Mouse (Mus musculus): ENCODE measurements at regions not wholly inside any gene's neighbourhood (a gene's known extent, or its start where the extent isn't known, plus 50 kb on each side); places are given as distances from the start of the nearest gene placed in this dataset.

DNA sequence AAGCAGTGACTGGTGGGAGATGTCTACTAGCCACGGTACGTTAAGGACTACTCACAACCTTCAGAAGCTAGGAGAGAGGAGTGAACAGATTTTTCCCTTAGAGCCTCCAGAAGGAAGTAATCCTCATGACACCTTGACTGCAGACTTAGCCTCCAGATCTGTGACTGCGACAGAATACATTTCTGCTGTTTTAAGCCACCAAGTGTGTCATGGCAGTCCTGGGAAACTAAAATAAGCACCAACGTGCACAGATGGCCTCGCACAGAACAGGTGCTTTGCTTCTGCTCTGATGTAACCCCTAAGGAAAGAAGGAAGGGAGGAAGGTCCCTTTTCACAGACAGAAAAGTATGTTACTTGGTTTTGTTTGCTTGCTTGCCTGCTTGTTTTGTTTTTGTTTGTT, 151.5 kb upstream of the Adra1b start:
- Histone ChIP-seq H3K9ac (no peak overlapping the region), H3K4me3 (replicated peaks) (no peak overlapping the region), H3K4me2 (no peak overlapping the region), H3K27ac (no peak overlapping the region), H3K36me3 (no peaks in the 10 kb centered on the region), H3K27me3 (replicated peaks) (no peaks in the 10 kb centered on the region), H3K4me1 (no peaks in the 10 kb centered on the region), H3K9me3 (no peaks in the 10 kb centered on the region)
- 85% methylated on average over 5 of the region's 5 CpGs for WGBS
- no peak for ATAC-seq (ENCODE audit: insufficient read depth, low FRiP score, low read depth)

DNA sequence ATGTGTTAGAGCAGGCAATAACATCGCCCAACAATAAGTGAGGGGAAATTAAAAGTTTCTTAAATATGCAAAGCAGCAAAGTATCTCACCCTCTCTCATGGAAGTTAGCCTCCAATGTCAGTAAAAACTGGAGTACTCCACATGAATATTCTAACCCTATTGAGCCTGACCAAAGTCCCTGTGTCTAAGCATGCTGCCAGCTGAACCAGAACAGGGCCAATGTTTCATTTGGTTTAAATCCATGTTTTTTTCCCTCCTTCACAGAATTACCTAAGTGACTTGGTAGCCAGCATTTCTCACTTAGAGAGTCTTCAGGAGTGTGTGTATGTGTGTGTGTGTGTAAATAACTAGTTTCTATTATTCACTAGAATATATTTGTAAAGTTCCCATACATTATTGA, 161.4 kb upstream of the Adra1b start:
- Histone ChIP-seq H3K4me3 (replicated peaks) (no peak overlapping the region), H3K4me2 (no peak overlapping the region), H3K9ac (no peak overlapping the region), H3K27me3 (replicated peaks) (no peaks in the 10 kb centered on the region), H3K27ac (no peak overlapping the region), H3K36me3 (no peaks in the 10 kb centered on the region), H3K9me3 (no peaks in the 10 kb centered on the region), H3K4me1 (no peaks in the 10 kb centered on the region)
- 84% methylated on average over 1 of the region's 1 CpGs for WGBS
- ATAC-seq (ENCODE audit: insufficient read depth, low FRiP score, low read depth), result no peak

DNA sequence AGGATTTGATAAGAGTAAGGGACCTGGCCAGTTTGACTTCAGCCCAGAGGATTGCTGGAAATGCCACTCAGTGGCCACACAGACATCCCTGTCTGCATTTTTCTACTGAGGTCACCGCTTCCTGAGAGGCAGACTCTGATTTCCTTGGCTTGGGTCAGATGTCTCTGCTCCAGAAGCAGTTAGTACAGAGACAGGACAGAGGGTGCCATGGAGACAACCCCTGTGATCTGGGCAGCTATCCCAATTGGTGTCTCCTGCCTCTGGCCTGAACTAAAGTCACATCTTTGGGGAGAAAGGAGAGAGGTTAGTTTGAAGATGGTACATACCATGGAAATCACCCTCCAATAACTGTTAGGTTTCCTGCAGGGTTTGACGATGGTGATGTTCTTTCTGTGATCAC, 165.2 kb upstream of the Adra1b start:
- H3K9me3 ChIP-seq, result no peaks in the 10 kb centered on the region
- WGBS, result 89% methylated on average over 2 of the region's 2 CpGs
- ATAC-seq (ENCODE audit: insufficient read depth, low FRiP score, low read depth), result no peak

DNA sequence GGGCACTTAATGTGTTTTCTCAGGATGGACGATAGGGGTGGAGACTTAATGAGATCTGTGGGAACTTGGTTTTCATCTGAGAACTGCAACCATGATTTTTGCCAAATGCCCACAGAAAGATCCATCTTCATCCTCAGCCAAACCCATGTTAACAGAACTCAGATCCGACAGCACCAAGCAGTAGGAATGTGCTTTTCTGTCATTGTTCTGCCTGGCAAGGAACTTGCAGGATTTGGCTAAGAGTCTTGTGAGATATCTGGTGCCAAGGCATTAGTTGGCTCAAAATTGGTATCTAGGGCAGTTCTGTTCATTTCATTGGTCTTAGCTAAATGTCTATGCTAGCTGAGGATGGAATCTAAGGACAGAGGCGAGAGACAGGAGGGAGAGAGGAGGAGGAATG, 182.7 kb upstream of the Adra1b start:
- Histone ChIP-seq H3K9ac (no peak overlapping the region), H3K9me3 (no peaks in the 10 kb centered on the region), H3K4me3 (replicated peaks) (no peak overlapping the region), H3K27me3 (replicated peaks) (no peaks in the 10 kb centered on the region), H3K36me3 (no peaks in the 10 kb centered on the region), H3K4me1 (no peaks in the 10 kb centered on the region), H3K4me2 (no peak overlapping the region), H3K27ac (no peak overlapping the region)
- ATAC-seq (ENCODE audit: insufficient read depth, low FRiP score, low read depth), result no peak
- WGBS, result 74% methylated on average over 3 of the region's 3 CpGs

More for the DNA sequence above, 165.2 kb upstream of the Adra1b start:
- no peaks in the 10 kb centered on the region for H3K36me3 ChIP-seq
- H3K4me1 ChIP-seq, result no peaks in the 10 kb centered on the region
- no peaks in the 10 kb centered on the region for H3K27me3 ChIP-seq (replicated peaks)
- H3K27ac ChIP-seq, result no peak overlapping the region
- H3K4me2 ChIP-seq, result no peak overlapping the region
- H3K4me3 ChIP-seq (replicated peaks), result no peak overlapping the region
- H3K9ac ChIP-seq, result no peak overlapping the region

DNA sequence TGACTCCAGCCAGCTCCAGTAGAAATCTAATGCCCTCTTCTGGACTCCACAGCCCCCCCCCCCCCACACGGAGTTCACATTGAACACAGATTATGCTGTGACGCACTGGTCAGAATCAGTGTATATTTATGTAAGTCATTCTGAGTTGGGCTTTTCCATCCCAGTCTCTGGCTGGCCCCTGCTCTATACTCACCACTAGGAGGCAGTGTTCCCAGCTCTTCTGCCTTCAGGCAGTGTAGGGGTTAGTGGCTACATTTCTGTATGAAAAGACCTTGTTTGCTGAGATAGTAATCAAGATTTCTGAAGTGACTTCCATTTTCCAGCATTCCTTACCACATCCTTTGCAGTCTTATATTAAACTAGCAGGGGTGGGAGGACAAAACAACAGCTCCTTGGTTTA, 185.9 kb upstream of the Adra1b start:
- 42% methylated on average over 2 of the region's 2 CpGs for WGBS
- no peak overlapping the region for H3K27ac ChIP-seq
- no peaks in the 10 kb centered on the region for H3K4me1 ChIP-seq
- no peaks in the 10 kb centered on the region for H3K36me3 ChIP-seq
- H3K4me3 ChIP-seq (replicated peaks), result no peak overlapping the region
- H3K9ac ChIP-seq, result no peak overlapping the region
- no peaks in the 10 kb centered on the region for H3K27me3 ChIP-seq (replicated peaks)
- no peak overlapping the region for H3K4me2 ChIP-seq
- ATAC-seq (ENCODE audit: insufficient read depth, low FRiP score, low read depth), result no peak
- no peaks in the 10 kb centered on the region for H3K9me3 ChIP-seq

DNA sequence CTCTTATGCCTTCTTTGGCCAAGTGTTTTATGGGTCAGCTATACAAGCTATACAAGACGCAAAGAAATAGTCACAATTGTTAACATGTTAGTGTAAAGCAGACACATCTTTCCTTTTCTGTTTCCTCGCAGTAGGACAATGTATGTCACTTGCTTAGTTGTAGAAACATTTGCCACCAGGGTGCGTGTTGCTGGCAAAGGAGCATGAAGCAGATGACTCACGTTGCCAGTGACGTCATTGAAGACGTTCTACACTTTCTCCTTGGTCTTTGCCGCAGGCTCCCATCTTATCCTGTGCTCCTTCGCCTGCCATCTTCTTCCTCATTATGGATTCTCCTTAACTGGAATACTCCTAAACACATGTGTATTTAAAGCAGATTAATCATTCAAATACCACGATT, 188.5 kb upstream of the Adra1b start:
- Histone ChIP-seq H3K27ac (no peak overlapping the region), H3K4me1 (no peaks in the 10 kb centered on the region), H3K36me3 (no peaks in the 10 kb centered on the region), H3K9ac (no peak overlapping the region), H3K4me3 (replicated peaks) (no peak overlapping the region), H3K9me3 (no peaks in the 10 kb centered on the region), H3K4me2 (no peak overlapping the region), H3K27me3 (replicated peaks) (no peaks in the 10 kb centered on the region)
- 86% methylated on average over 9 of the region's 9 CpGs for WGBS
- ATAC-seq (ENCODE audit: insufficient read depth, low FRiP score, low read depth), result no peak

DNA sequence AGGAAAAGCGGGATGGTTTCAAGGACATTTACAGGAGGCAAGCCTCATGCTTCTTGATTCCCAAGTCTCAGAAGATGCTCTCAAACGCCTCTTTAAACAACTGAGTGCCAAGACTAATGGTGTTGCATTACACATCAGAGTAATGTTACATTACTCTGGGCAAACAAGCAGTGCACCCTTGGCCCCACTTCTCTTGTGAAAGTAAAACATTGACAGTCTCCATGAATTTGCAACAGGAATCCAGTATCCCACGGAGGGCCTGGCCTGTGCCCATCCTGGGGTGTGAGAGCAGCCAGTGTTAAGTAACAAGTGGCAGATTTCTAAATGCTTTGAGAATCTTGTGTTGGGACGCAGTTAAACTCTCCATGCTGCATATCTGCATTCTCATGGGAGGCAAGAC, 194.3 kb upstream of the Adra1b start:
- H3K27me3 ChIP-seq (replicated peaks), result no peaks in the 10 kb centered on the region
- WGBS, result 48% methylated on average over 4 of the region's 4 CpGs
- no peak overlapping the region for H3K27ac ChIP-seq
- H3K9me3 ChIP-seq, result no peaks in the 10 kb centered on the region
- H3K4me3 ChIP-seq (replicated peaks), result no peak overlapping the region
- no peak overlapping the region for H3K4me2 ChIP-seq
- H3K36me3 ChIP-seq, result no peaks in the 10 kb centered on the region
- ATAC-seq (ENCODE audit: insufficient read depth, low FRiP score, low read depth), result no peak
- H3K9ac ChIP-seq, result no peak overlapping the region
- H3K4me1 ChIP-seq, result no peaks in the 10 kb centered on the region

DNA sequence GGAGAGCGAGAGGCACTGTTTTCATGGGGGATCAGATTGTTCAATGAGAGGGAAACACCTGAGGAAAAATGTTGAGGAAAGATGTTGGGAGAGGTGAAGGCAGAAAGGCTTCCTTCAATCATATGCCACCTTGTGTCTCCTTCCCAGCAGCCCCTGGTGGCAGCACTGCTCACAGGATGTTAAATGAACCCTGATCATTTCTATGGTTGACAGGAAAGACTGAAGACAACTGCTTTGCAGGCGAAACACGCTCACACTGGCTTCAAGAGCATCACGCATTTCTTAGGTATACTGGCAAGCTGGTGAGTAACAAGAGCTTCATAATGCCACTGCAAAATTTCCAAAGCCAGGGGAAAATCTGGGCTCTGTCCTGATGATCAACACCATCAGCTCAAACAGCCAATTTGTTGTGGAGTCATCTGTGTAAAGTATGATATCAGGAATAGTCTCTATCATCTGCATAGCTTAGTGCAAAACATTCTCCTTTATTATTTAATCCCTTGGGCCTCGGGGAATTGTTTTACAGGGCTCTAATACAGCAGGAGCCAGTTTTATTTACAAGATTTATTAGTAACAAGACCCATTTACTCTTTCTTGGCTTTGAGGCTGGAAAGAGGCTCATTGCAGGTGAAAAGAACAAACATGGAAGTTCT, 202.3 kb upstream of the Adra1b start:
- no peaks in the 10 kb centered on the region for H3K27me3 ChIP-seq (replicated peaks)
- no peaks in the 10 kb centered on the region for H3K9me3 ChIP-seq
- H3K4me2 ChIP-seq, result no peak overlapping the region
- H3K9ac ChIP-seq, result no peak overlapping the region
- ATAC-seq (ENCODE audit: insufficient read depth, low FRiP score, low read depth), result no peak
- H3K36me3 ChIP-seq, result no peaks in the 10 kb centered on the region
- no peak overlapping the region for H3K4me3 ChIP-seq (replicated peaks)
- WGBS, result 74% methylated on average over 5 of the region's 5 CpGs
- no peaks in the 10 kb centered on the region for H3K4me1 ChIP-seq
- H3K27ac ChIP-seq, result no peak overlapping the region

DNA sequence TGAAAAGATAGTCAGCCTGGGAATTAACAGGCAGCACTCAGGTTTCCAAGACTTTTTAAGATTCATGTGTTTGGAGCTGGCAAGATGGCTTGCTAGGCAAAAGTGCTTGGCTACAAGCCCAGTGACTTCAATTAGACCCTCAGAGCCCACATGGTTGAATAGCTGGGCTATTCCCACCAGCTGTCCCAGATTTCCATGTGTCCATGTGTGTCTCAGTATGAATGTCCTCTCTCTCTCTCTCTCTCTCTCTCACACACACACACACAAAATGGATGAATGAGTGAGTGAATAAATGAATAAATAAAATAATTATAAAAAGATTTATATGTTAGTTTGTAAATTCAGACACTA, 202.8 kb upstream of the Adra1b start:
- H3K4me3 ChIP-seq (replicated peaks), result no peak overlapping the region
- no peaks in the 10 kb centered on the region for H3K4me1 ChIP-seq
- H3K9ac ChIP-seq, result no peak overlapping the region
- H3K4me2 ChIP-seq, result no peak overlapping the region
- ATAC-seq (ENCODE audit: insufficient read depth, low FRiP score, low read depth), result no peak
- no peaks in the 10 kb centered on the region for H3K9me3 ChIP-seq
- no peak overlapping the region for H3K27ac ChIP-seq
- H3K36me3 ChIP-seq, result no peaks in the 10 kb centered on the region
- H3K27me3 ChIP-seq (replicated peaks), result no peaks in the 10 kb centered on the region

DNA sequence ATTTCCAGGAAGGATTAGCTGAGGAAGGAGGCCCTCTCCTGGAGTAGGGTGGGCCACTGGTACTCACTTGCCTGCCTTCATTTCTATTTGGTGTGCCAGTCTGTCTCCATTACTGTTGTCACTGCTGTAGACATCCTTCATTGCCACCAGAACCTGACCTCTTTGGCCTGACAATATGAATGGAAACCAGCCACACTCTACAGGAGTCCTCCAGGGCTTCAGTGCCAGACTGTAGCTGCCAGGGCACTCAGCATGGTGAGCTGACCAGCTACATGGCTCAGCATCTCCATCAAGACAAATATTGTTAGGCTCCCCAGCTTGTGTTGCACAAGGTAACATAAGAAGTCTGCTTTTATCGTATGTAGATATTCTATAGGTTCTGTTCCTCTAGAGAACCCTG, 205.2 kb upstream of the Adra1b start:
- no peaks in the 10 kb centered on the region for H3K4me1 ChIP-seq

DNA sequence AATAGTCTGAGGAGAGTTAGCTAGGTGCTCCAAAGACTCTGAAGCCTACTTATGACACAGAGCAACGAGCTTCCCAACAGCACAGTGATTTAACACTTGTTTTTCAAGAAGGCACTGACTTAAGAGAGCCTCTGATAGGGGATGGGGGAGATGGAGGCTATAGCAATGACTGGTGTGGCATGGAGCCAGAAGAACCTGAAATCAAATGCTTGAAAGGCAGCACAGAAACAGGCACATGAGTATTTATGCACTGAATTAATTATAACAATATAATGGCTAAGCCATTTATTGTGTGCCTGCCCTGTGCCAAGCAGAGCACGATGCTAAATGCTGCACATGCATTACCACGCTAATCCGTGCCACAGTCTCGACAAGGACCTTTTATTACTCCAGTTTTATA, 210.5 kb upstream of the Adra1b start:
- Histone ChIP-seq H3K27ac (no peak overlapping the region), H3K9me3 (no peaks in the 10 kb centered on the region), H3K4me2 (no peak overlapping the region), H3K4me3 (replicated peaks) (no peak overlapping the region), H3K9ac (no peak overlapping the region), H3K27me3 (replicated peaks) (no peaks in the 10 kb centered on the region), H3K4me1 (no peaks in the 10 kb centered on the region), H3K36me3 (no peaks in the 10 kb centered on the region)
- WGBS, result 79% methylated on average over 5 of the region's 5 CpGs
- ATAC-seq (ENCODE audit: insufficient read depth, low FRiP score, low read depth), result no peak

More for the DNA sequence above, 205.2 kb upstream of the Adra1b start:
- H3K36me3 ChIP-seq, result no peaks in the 10 kb centered on the region
- no peak overlapping the region for H3K4me3 ChIP-seq (replicated peaks)
- no peak for ATAC-seq (ENCODE audit: insufficient read depth, low FRiP score, low read depth)
- WGBS, result 88% methylated on average over 1 of the region's 1 CpGs
- no peak overlapping the region for H3K4me2 ChIP-seq
- H3K9ac ChIP-seq, result no peak overlapping the region
- H3K9me3 ChIP-seq, result no peaks in the 10 kb centered on the region
- no peaks in the 10 kb centered on the region for H3K27me3 ChIP-seq (replicated peaks)
- no peak overlapping the region for H3K27ac ChIP-seq

DNA sequence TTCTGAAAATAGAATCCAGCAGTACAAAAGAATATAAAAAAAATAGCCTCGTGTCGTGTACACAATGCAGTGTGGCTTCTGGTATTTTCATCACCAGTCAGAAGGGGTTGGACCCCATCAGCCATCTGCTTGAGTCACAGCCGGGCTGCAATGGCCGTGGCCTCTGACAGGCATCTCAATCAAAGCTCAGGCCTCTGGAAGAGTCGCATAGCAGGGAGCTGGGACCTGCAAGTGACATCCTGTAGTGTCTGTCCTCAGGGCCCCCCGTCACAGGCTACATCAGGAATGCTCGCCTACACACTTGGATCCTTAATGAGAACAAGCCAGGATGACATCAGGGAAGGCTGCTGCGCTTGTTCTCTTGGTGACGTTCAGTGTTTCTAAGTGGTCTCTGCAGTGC, 226.1 kb upstream of the Adra1b start:
- Histone ChIP-seq H3K4me1 (no peaks in the 10 kb centered on the region), H3K4me3 (replicated peaks) (no peak overlapping the region), H3K9me3 (no peaks in the 10 kb centered on the region), H3K27me3 (replicated peaks) (no peaks in the 10 kb centered on the region), H3K27ac (no peak overlapping the region), H3K36me3 (no peaks in the 10 kb centered on the region), H3K4me2 (no peak overlapping the region), H3K9ac (no peak overlapping the region)
- ATAC-seq (ENCODE audit: insufficient read depth, low FRiP score, low read depth), result no peak
- 61% methylated on average over 9 of the region's 9 CpGs for WGBS

DNA sequence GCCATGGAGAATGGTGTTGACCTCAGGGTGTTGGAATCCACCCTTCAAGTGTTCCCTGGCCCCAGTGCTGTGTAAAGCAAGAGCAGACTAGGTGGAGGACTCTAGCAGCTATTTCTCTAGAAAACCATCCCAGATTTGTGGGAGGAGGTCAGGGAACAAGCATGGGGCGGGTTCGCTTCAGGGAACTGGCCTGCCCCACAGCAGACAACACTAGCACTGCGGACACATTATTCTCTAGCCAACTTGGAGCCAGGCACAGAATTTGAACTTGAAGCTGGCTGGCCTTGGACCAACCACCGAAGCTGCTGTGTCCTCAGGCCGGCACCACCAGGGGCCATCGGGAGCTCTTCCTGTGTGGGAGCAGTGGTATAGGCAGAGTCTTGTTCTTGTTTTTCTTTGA, 227.5 kb upstream of the Adra1b start:
- ATAC-seq (ENCODE audit: insufficient read depth, low FRiP score, low read depth), result no peak
- WGBS, result 87% methylated on average over 6 of the region's 6 CpGs

More for the DNA sequence above, 227.5 kb upstream of the Adra1b start:
- no peak overlapping the region for H3K4me3 ChIP-seq (replicated peaks)
- no peaks in the 10 kb centered on the region for H3K9me3 ChIP-seq
- H3K27ac ChIP-seq, result no peak overlapping the region
- H3K27me3 ChIP-seq (replicated peaks), result no peaks in the 10 kb centered on the region
- H3K36me3 ChIP-seq, result no peaks in the 10 kb centered on the region
- no peak overlapping the region for H3K9ac ChIP-seq
- no peak overlapping the region for H3K4me2 ChIP-seq
- no peaks in the 10 kb centered on the region for H3K4me1 ChIP-seq

Data from stomach, embryonic 15.5 days (tissue).